In genomic region chr6:124465729-124466128, GRCm38 (mm10) we compare ENCODE assay signal across 15 mouse cellular contexts. TPM values are rescaled to one million over a fixed set of nuclear protein-coding genes. Genes with fewer than 3 reads are reported as not detected.
A peak's percentile ranks its signal among the peaks of the same experiment; 100 is the strongest.
DNase-seq lines count a peak whose midpoint lies in the region; ATAC-seq and TF ChIP-seq lines count a peak whose summit lies in the region.
"Had no signal": no experiment of that assay in that cellular context is flagged by ENCODE, and none has a peak within 500 bp of the region (broad histone marks: within the 10 kb centered on the region; RNA-seq: fewer than 3 reads in every experiment).

No protein-coding gene starts in this region.

- no peak for TF ChIP-seq CTCF in left cerebral cortex, adult 2 months (IDR thresholded peaks at IDR 0.05)

- 85% methylated on average over 6 of the region's 6 CpGs for WGBS in forebrain, embryonic 10.5 days
- 77% methylated on average over 6 of the region's 6 CpGs for WGBS in forebrain, embryonic 11.5 days
- WGBS in embryonic facial prominence, embryonic 15.5 days = 68% methylated on average over 6 of the region's 6 CpGs
- WGBS in midbrain, embryonic 16.5 days = 71% methylated on average over 6 of the region's 6 CpGs

- H3K36me3 ChIP-seq in forebrain, embryonic 10.5 days (replicated peaks) = no peaks in the 10 kb centered on the region
- no peaks in the 10 kb centered on the region for H3K36me3 ChIP-seq in forebrain, embryonic 11.5 days (ENCODE audit: control insufficient read depth, insufficient read depth, low read length)
- H3K36me3 ChIP-seq in embryonic facial prominence, embryonic 15.5 days = no peaks in the 10 kb centered on the region
- H3K36me3 ChIP-seq in midbrain, embryonic 16.5 days (ENCODE audit: control insufficient read depth, insufficient read depth, low read length) = no peaks in the 10 kb centered on the region; the same call in 1 of the 2 replicates
- H3K36me3 ChIP-seq: liver, embryonic 12.5 days had no signal

- no peak for DNase-seq in forebrain, embryonic 10.5 days (ENCODE audit: extremely low spot score, low spot score)
- DNase-seq in forebrain, embryonic 11.5 days (ENCODE audit: low spot score) = no peak
- DNase-seq in left cerebral cortex, adult 2 months (ENCODE audit: extremely low spot score in 1 of 2, low spot score in 2 of 2) = no peak
- no peak for DNase-seq in left cerebral cortex, postnatal 10 days (ENCODE audit: extremely low spot score in 1 of 2, low spot score in 2 of 2)
- no peak for DNase-seq in gastrocnemius, postnatal 36 days
- no peak for DNase-seq in ovary, postnatal 36 days (ENCODE audit: low spot score)
- DNase-seq: B cell, adult 2 months; embryo, embryonic 11 days; kidney, adult 9 months; spleen, adult 18-20 months; thymus, adult 18-20 months had no signal

- intact Hi-C loops in left cerebral cortex, adult 2 months (cut with DNase I) = loop anchor here (2.0 kb wide), 1 partner anchor 51 kb away; the partner anchor contains the start of gene Pex5
- intact Hi-C loops in left cerebral cortex, postnatal 10 days (cut with DNase I) = no loop called here
- intact Hi-C loops in gastrocnemius, postnatal 36 days (cut with DNase I) = no loop called here

- H3K4me2 ChIP-seq in forebrain, embryonic 11.5 days (ENCODE audit: low read depth, low read length, severe bottlenecking) = no peak overlapping the region; the same call in 1 of the 2 replicates
- peak overlapping the region; percentile 81; the same call in 1 of the 2 replicates for H3K4me2 ChIP-seq in embryonic facial prominence, embryonic 15.5 days (replicated peaks)
- peak overlapping the region; percentile 68 for H3K4me2 ChIP-seq in midbrain, embryonic 16.5 days (ENCODE audit: low read length)

- H3K4me3 ChIP-seq in forebrain, embryonic 10.5 days = peak overlapping the region; percentile 60; the same call in 1 of the 2 replicates
- no peak overlapping the region for H3K4me3 ChIP-seq in forebrain, embryonic 11.5 days (ENCODE audit: low read depth, low read length)
- peak overlapping the region; percentile 74; the same call in 1 of the 2 replicates for H3K4me3 ChIP-seq in left cerebral cortex, adult 2 months
- no peak overlapping the region for H3K4me3 ChIP-seq in embryonic facial prominence, embryonic 15.5 days (replicated peaks)
- no peak overlapping the region for H3K4me3 ChIP-seq in midbrain, embryonic 16.5 days (ENCODE audit: low read depth, low read length)

- ATAC-seq in forebrain, embryonic 11.5 days (replicated peaks; ENCODE audit: low FRiP score) = no peak
- ATAC-seq in embryonic facial prominence, embryonic 15.5 days (ENCODE audit: insufficient number of reproducible peaks, low FRiP score, low TSS enrichment, low read depth) = no peak
- no peak for ATAC-seq in midbrain, embryonic 16.5 days
- ATAC-seq: liver, embryonic 12.5 days had no signal

- no peaks in the 10 kb centered on the region for H3K9me3 ChIP-seq in forebrain, embryonic 10.5 days
- no peaks in the 10 kb centered on the region for H3K9me3 ChIP-seq in forebrain, embryonic 11.5 days (ENCODE audit: control insufficient read depth, low read length)
- H3K9me3 ChIP-seq in embryonic facial prominence, embryonic 15.5 days (replicated peaks) = no peaks in the 10 kb centered on the region
- H3K9me3 ChIP-seq in midbrain, embryonic 16.5 days (replicated peaks; ENCODE audit: control insufficient read depth, low read length, poor library complexity, severe bottlenecking) = no peaks in the 10 kb centered on the region
- H3K9me3 ChIP-seq: liver, embryonic 12.5 days had no signal

- no peak overlapping the region for H3K9ac ChIP-seq in forebrain, embryonic 11.5 days (ENCODE audit: low read length)
- no peak overlapping the region for H3K9ac ChIP-seq in embryonic facial prominence, embryonic 15.5 days
- 0 out of 2 replicates have a peak overlapping the region, but pooled peaks have one; percentile 87 for H3K9ac ChIP-seq in midbrain, embryonic 16.5 days (ENCODE audit: low read depth, low read length)

- peaks cover 25% of the 10 kb centered on the region for H3K4me1 ChIP-seq in forebrain, embryonic 10.5 days
- no peaks in the 10 kb centered on the region for H3K4me1 ChIP-seq in forebrain, embryonic 11.5 days (replicated peaks; ENCODE audit: control insufficient read depth, insufficient read depth, low read length)
- peaks cover 13% of the 10 kb centered on the region; the same call in 1 of the 2 replicates for H3K4me1 ChIP-seq in embryonic facial prominence, embryonic 15.5 days
- H3K4me1 ChIP-seq in midbrain, embryonic 16.5 days (ENCODE audit: control insufficient read depth, insufficient read depth, low read length) = peaks cover 21% of the 10 kb centered on the region

- H3K27ac ChIP-seq in forebrain, embryonic 10.5 days = no peak overlapping the region
- H3K27ac ChIP-seq in forebrain, embryonic 11.5 days (ENCODE audit: low read depth, low read length) = no peak overlapping the region
- H3K27ac ChIP-seq in left cerebral cortex, adult 2 months = peak overlapping the region; percentile 92
- no peak overlapping the region for H3K27ac ChIP-seq in embryonic facial prominence, embryonic 15.5 days (replicated peaks)
- H3K27ac ChIP-seq in midbrain, embryonic 16.5 days (ENCODE audit: low read length) = peak overlapping the region; percentile 92
- H3K27ac ChIP-seq: liver, embryonic 12.5 days; macrophage had no signal

- peaks cover 25% of the 10 kb centered on the region for H3K27me3 ChIP-seq in forebrain, embryonic 10.5 days (ENCODE audit: poor library complexity, severe bottlenecking)
- H3K27me3 ChIP-seq in forebrain, embryonic 11.5 days (ENCODE audit: control insufficient read depth, insufficient read depth, low read length) = no peaks in the 10 kb centered on the region
- H3K27me3 ChIP-seq in embryonic facial prominence, embryonic 15.5 days = no peaks in the 10 kb centered on the region
- H3K27me3 ChIP-seq in midbrain, embryonic 16.5 days (ENCODE audit: control insufficient read depth, insufficient read depth, low read depth, low read length) = no peaks in the 10 kb centered on the region

RNA-seq across cellular contexts. Expression of gene Clstn3, which starts 1.1 kb away (rescaled TPM):
- polyA plus RNA-seq in forebrain, embryonic 10.5 days (2016; fragmentation: Nextera tagmentation; extraction: Ambion mirVana) = 8.4 and 10.6 TPM in 2 replicates
- 12.8 and 15.2 TPM in 2 replicates for polyA plus RNA-seq in forebrain, embryonic 11.5 days (2014; fragmentation: Nextera tagmentation; extraction: Ambion mirVana)
- 100 to 1,000 TPM; 393 to 399 TPM for total RNA-seq in left cerebral cortex, adult 2 months (2021)
- 100 to 1,000 TPM; 333 TPM for total RNA-seq in left cerebral cortex, postnatal 10 days (2021)
- polyA plus RNA-seq in embryonic facial prominence, embryonic 15.5 days (2015; fragmentation: Nextera tagmentation; extraction: Ambion mirVana) = 8.2 and 9.0 TPM in 2 replicates
- 151 and 183 TPM in 2 replicates for polyA plus RNA-seq in midbrain, embryonic 16.5 days (2015; fragmentation: Nextera tagmentation; extraction: Ambion mirVana)
- total RNA-seq in gastrocnemius, postnatal 36 days (2021) = 1 to 10 TPM in 1 of 2 experiments, under 1 TPM in 1; 0.66 to 1.0 TPM

RNA-seq across cellular contexts. Expression of gene C1rl, which starts 27.2 kb away (rescaled TPM):
- 0.11 and 0.21 TPM in 2 replicates for polyA plus RNA-seq in forebrain, embryonic 10.5 days (2016; fragmentation: Nextera tagmentation; extraction: Ambion mirVana)
- 0.08 and 0.21 TPM in 2 replicates for polyA plus RNA-seq in forebrain, embryonic 11.5 days (2014; fragmentation: Nextera tagmentation; extraction: Ambion mirVana)
- under 1 TPM; 0.25 to 0.37 TPM for total RNA-seq in left cerebral cortex, adult 2 months (2021)
- under 1 TPM; 0.21 to 0.30 TPM for total RNA-seq in left cerebral cortex, postnatal 10 days (2021)
- 0.47 and 0.67 TPM in 2 replicates for polyA plus RNA-seq in embryonic facial prominence, embryonic 15.5 days (2015; fragmentation: Nextera tagmentation; extraction: Ambion mirVana)
- polyA plus RNA-seq in midbrain, embryonic 16.5 days (2015; fragmentation: Nextera tagmentation; extraction: Ambion mirVana) = 0.29 and 0.36 TPM in 2 replicates
- under 1 TPM; 0.46 to 0.59 TPM for total RNA-seq in gastrocnemius, postnatal 36 days (2021)

RNA-seq across cellular contexts. Expression of gene C1ra, which starts 46.5 kb away (rescaled TPM):
- polyA plus RNA-seq in forebrain, embryonic 10.5 days (2016; fragmentation: Nextera tagmentation; extraction: Ambion mirVana) = 0.06 and 0.15 TPM in 2 replicates
- 0.08 and 0.35 TPM in 2 replicates for polyA plus RNA-seq in forebrain, embryonic 11.5 days (2014; fragmentation: Nextera tagmentation; extraction: Ambion mirVana)
- total RNA-seq in left cerebral cortex, adult 2 months (2021) = 1 to 10 TPM; 1.5 to 1.8 TPM
- 1 to 10 TPM in 1 of 2 experiments, under 1 TPM in 1; 0.99 to 1.2 TPM for total RNA-seq in left cerebral cortex, postnatal 10 days (2021)
- polyA plus RNA-seq in embryonic facial prominence, embryonic 15.5 days (2015; fragmentation: Nextera tagmentation; extraction: Ambion mirVana) = 5.1 and 6.1 TPM in 2 replicates
- polyA plus RNA-seq in midbrain, embryonic 16.5 days (2015; fragmentation: Nextera tagmentation; extraction: Ambion mirVana) = 0.31 and 0.36 TPM in 2 replicates
- 1 to 10 TPM; 7.3 to 8.3 TPM for total RNA-seq in gastrocnemius, postnatal 36 days (2021)

RNA-seq across cellular contexts. Expression of gene Pex5, which starts 50.9 kb away (rescaled TPM):
- polyA plus RNA-seq in forebrain, embryonic 10.5 days (2016; fragmentation: Nextera tagmentation; extraction: Ambion mirVana) = 40.3 and 43.1 TPM in 2 replicates
- 46.9 and 49.9 TPM in 2 replicates for polyA plus RNA-seq in forebrain, embryonic 11.5 days (2014; fragmentation: Nextera tagmentation; extraction: Ambion mirVana)
- total RNA-seq in left cerebral cortex, adult 2 months (2021) = 10 to 100 TPM; 65.7 to 65.9 TPM
- 10 to 100 TPM; 79.0 to 84.6 TPM for total RNA-seq in left cerebral cortex, postnatal 10 days (2021)
- polyA plus RNA-seq in embryonic facial prominence, embryonic 15.5 days (2015; fragmentation: Nextera tagmentation; extraction: Ambion mirVana) = 48.8 and 49.0 TPM in 2 replicates
- polyA plus RNA-seq in midbrain, embryonic 16.5 days (2015; fragmentation: Nextera tagmentation; extraction: Ambion mirVana) = 75.5 and 77.7 TPM in 2 replicates
- 10 to 100 TPM; 21.1 to 22.0 TPM for total RNA-seq in gastrocnemius, postnatal 36 days (2021)

Comparison
In these comparisons a context has a peak if more than half of its experiments do, and no peak if none do; other contexts are left out.
1. H3K4me3 ChIP-seq: peak in forebrain, embryonic 10.5 days (single experiment) and left cerebral cortex, adult 2 months (single experiment); none in forebrain, embryonic 11.5 days (single experiment), embryonic facial prominence, embryonic 15.5 days (single experiment) and midbrain, embryonic 16.5 days (single experiment).
2. H3K27ac ChIP-seq: peak in left cerebral cortex, adult 2 months (single experiment) and midbrain, embryonic 16.5 days (single experiment); none in forebrain, embryonic 10.5 days (single experiment), forebrain, embryonic 11.5 days (single experiment) and embryonic facial prominence, embryonic 15.5 days (single experiment).